Mouse (Mus musculus): Measurements from ENCODE around the gene March2. TPM values are rescaled to one million over a fixed set of nuclear protein-coding genes. Genes with fewer than 3 reads are reported as not detected.

Gene March2
- total RNA-seq, 2 experiments from 2014 or later, result 87.2 to 90.6 TPM

- no peak for DNase-seq (ENCODE audit: low spot score)
Observed at GRCm38 (mm10) chr17:33718944-33719725, 665 bp upstream of the March2 start.

GRCm38 (mm10) chr17:33717982-33718381 lies 488 bp downstream of the March2 start:
- no peak for DNase-seq (ENCODE audit: low spot score)

GRCm38 (mm10) chr17:33717246-33717645 lies 1.2 kb downstream of the March2 start:
- no peak for DNase-seq (ENCODE audit: low spot score)

GRCm38 (mm10) chr17:33714779-33715178 lies 3.7 kb downstream of the March2 start:
- DNase-seq (ENCODE audit: low spot score), result no peak

- no peak for DNase-seq (ENCODE audit: low spot score)
Observed at GRCm38 (mm10) chr17:33713271-33713670, 5.2 kb downstream of the March2 start.

- no peak for DNase-seq (ENCODE audit: low spot score)
Observed at GRCm38 (mm10) chr17:33709834-33710233, 8.6 kb downstream of the March2 start.

GRCm38 (mm10) chr17:33703091-33703490 lies 15.4 kb downstream of the March2 start:
- DNase-seq (ENCODE audit: low spot score), result no peak

GRCm38 (mm10) chr17:33702178-33702577 lies 16.3 kb downstream of the March2 start:
- no peak for DNase-seq (ENCODE audit: low spot score)

- no peak for DNase-seq (ENCODE audit: low spot score)
Observed at GRCm38 (mm10) chr17:33695471-33695870, 23.0 kb downstream of the March2 start.

- no peak for DNase-seq (ENCODE audit: low spot score)
Observed at GRCm38 (mm10) chr17:33686760-33687159, 31.7 kb downstream of the March2 start, which contains the start of gene Hnrnpm. Hnrnpm (minus strand) TSS chr17:33686860.

GRCm38 (mm10) chr17:33685249-33685653 lies 33.2 kb downstream of the March2 start:
- peak; percentile 98 for DNase-seq (ENCODE audit: low spot score)

GRCm38 (mm10) chr17:33684671-33685231 lies 33.7 kb downstream of the March2 start:
- peak; percentile 52 for DNase-seq (ENCODE audit: low spot score)

- DNase-seq (ENCODE audit: low spot score), result no peak
Observed at GRCm38 (mm10) chr17:33681767-33682166, 36.7 kb downstream of the March2 start.

- DNase-seq (ENCODE audit: low spot score), result no peak
Observed at GRCm38 (mm10) chr17:33678771-33679170, 39.7 kb downstream of the March2 start.

- DNase-seq (ENCODE audit: low spot score), result no peak
Observed at GRCm38 (mm10) chr17:33676086-33676485, 42.4 kb downstream of the March2 start.

- peak; percentile 66 for DNase-seq (ENCODE audit: low spot score)
Observed at GRCm38 (mm10) chr17:33675452-33675851, 43.0 kb downstream of the March2 start.

- DNase-seq (ENCODE audit: low spot score), result no peak
Observed at GRCm38 (mm10) chr17:33673837-33674236, 44.6 kb downstream of the March2 start.

GRCm38 (mm10) chr17:33669681-33670080 lies 48.8 kb downstream of the March2 start:
- no peak for DNase-seq (ENCODE audit: low spot score)

- DNase-seq (ENCODE audit: low spot score), result no peak
Observed at GRCm38 (mm10) chr17:33666813-33667212, 51.7 kb downstream of the March2 start.

GRCm38 (mm10) chr17:33649781-33650475 lies 68.5 kb downstream of the March2 start:
- no peak for DNase-seq (ENCODE audit: low spot score)

GRCm38 (mm10) chr17:33645073-33645472 lies 73.4 kb downstream of the March2 start:
- DNase-seq (ENCODE audit: low spot score), result no peak

- DNase-seq (ENCODE audit: low spot score), result no peak
Observed at GRCm38 (mm10) chr17:33644068-33644467, 74.4 kb downstream of the March2 start.

Measured in gastrocnemius, adult 18-20 months (tissue).